Mouse (Mus musculus) C2C12 (cell line): ENCODE results near the gene Gm9844.

Source experiments
- CTCF ChIP-seq: IDR thresholded peaks from one replicate; pipeline ENCODE4 v1.5.1; 2011; ENCODE audit not compliant: control insufficient read depth, insufficient read depth, insufficient read length
- MAX ChIP-seq: IDR thresholded peaks from one replicate; pipeline ENCODE4 v1.6.1; 2011; ENCODE audit warnings: mild to moderate bottlenecking, control low read depth
- MYOD1 ChIP-seq: IDR thresholded peaks from one replicate; pipeline ENCODE4 v1.6.1; 2011; ENCODE audit warnings: low read depth; ENCODE audit not compliant: control insufficient read depth, insufficient read length
- USF1 ChIP-seq: IDR thresholded peaks from one replicate; pipeline ENCODE4 v1.6.1; 2011; ENCODE audit warnings: low read depth, mild to moderate bottlenecking, control low read depth, moderate library complexity

- no peak for TF ChIP-seq CTCF
- TF ChIP-seq MAX = no peak
- TF ChIP-seq MYOD1 = no peak
- no peak for TF ChIP-seq USF1
Observed at GRCm38 (mm10) chr7:24859234-24859633, 2.8 kb upstream of the Gm9844 start.
